Mouse (Mus musculus) midbrain, embryonic 16.5 days (tissue): Measurements from ENCODE around the gene Sdk1. TPM values are rescaled to one million over a fixed set of nuclear protein-coding genes. Genes with fewer than 3 reads are reported as not detected.
A peak's percentile ranks its signal among the peaks of the same experiment; 100 is the strongest.

Source experiments
- ATAC-seq: fragments of 200-750 bp; cut with Nextera tagmentation; 2 replicates; pipeline ENCODE4 v1.8.0; 2017; ENCODE audit warnings: moderate TSS enrichment
- H3K27ac ChIP-seq: fragments of 300-500 bp; sonication (generic); 2 replicates; pipeline ENCODE4 v1.5.1; 2014; ENCODE audit warnings: mild to moderate bottlenecking, low read length, mixed read lengths
- H3K27me3 ChIP-seq: fragments of 300-500 bp; sonication (generic); 2 replicates; pipeline ENCODE4 v1.6.1; 2014; ENCODE audit warnings: low read depth, low read length, mixed read lengths; ENCODE audit not compliant: control insufficient read depth, insufficient read depth
- H3K36me3 ChIP-seq: fragments of 300-500 bp; sonication (generic); 2 replicates; pipeline ENCODE4 v1.6.1; 2014; ENCODE audit warnings: mild to moderate bottlenecking, low read length, moderate library complexity, mixed read lengths; ENCODE audit not compliant: control insufficient read depth, insufficient read depth
- H3K4me1 ChIP-seq: fragments of 300-500 bp; sonication (generic); 2 replicates; pipeline ENCODE4 v1.6.1; 2014; ENCODE audit warnings: mild to moderate bottlenecking, low read length, mixed read lengths; ENCODE audit not compliant: control insufficient read depth, insufficient read depth
- H3K4me2 ChIP-seq: fragments of 300-500 bp; sonication (generic); 2 replicates; pipeline ENCODE4 v1.6.1; 2014; ENCODE audit warnings: mild to moderate bottlenecking, low read length, mixed read lengths
- H3K4me3 ChIP-seq: fragments of 300-500 bp; sonication (generic); 2 replicates; pipeline ENCODE4 v1.5.1; 2014; ENCODE audit warnings: low read depth, mild to moderate bottlenecking, low read length, moderate library complexity, mixed read lengths
- H3K9ac ChIP-seq: fragments of 300-500 bp; sonication (generic); 2 replicates; pipeline ENCODE4 v1.6.1; 2014; ENCODE audit warnings: low read depth, low read length, mixed read lengths
- H3K9me3 ChIP-seq: fragments of 300-500 bp; sonication (generic); replicated peaks from 2 replicates; pipeline ENCODE4 v1.6.1; 2014; ENCODE audit warnings: mild to moderate bottlenecking, low read length, mixed read lengths; ENCODE audit not compliant: control insufficient read depth, poor library complexity, severe bottlenecking
- WGBS: fragments of 180-500 bp; shearing (Covaris S2); extraction: QIAGEN DNeasy Blood & Tissue Kit; methylation state at CpG from one replicate; pipeline ENCODE4 v1.1.7; 2014; 5-methylcytosine and 5-hydroxymethylcytosine counted together
- polyA plus RNA-seq: library from polyadenylated mRNA; unstranded; fragments of >200 nt; fragmentation: Nextera tagmentation; extraction: Ambion mirVana; gene quantifications from 2 replicates; pipeline ENCODE4 v1.2.1, GENCODE M21; 2015

Sdk1 gene
- polyA plus RNA-seq, 1 experiment from 2014 or later = 2.5 TPM

GRCm38 (mm10) chr5:141241645-141242284 is 475 bp downstream of the Sdk1 start:
- Histone ChIP-seq H3K4me3 (peak overlapping the region; percentile 77), H3K27ac (peak overlapping the region; percentile 72), H3K9me3 (no peaks in the 10 kb centered on the region), H3K36me3 (no peaks in the 10 kb centered on the region), H3K4me1 (peaks cover 28% of the 10 kb centered on the region), H3K27me3 (peaks cover 7% of the 10 kb centered on the region; the same call in 1 of the 2 replicates), H3K9ac (peak overlapping the region; percentile 81), H3K4me2 (peak overlapping the region; percentile 81)
- under 1% methylated on average over 71 of the region's 82 CpGs for WGBS
- peak; percentile 59 for ATAC-seq

GRCm38 (mm10) chr5:141243253-141243965 is 2.1 kb downstream of the Sdk1 start:
- H3K9me3 ChIP-seq = no peaks in the 10 kb centered on the region
- H3K27ac ChIP-seq = no peak overlapping the region
- H3K4me1 ChIP-seq = peaks cover 28% of the 10 kb centered on the region
- H3K9ac ChIP-seq = peak overlapping the region; percentile 27
- 3% methylated on average over 33 of the region's 33 CpGs for WGBS
- peak overlapping the region; percentile 81 for H3K4me2 ChIP-seq
- H3K4me3 ChIP-seq = peak overlapping the region; percentile 77
- H3K36me3 ChIP-seq = no peaks in the 10 kb centered on the region
- peaks cover 7% of the 10 kb centered on the region; the same call in 1 of the 2 replicates for H3K27me3 ChIP-seq
- ATAC-seq = no peak

GRCm38 (mm10) chr5:141264253-141264652 is 23.0 kb downstream of the Sdk1 start:
- Histone ChIP-seq H3K27me3 (no peaks in the 10 kb centered on the region), H3K4me3 (no peak overlapping the region), H3K27ac (no peak overlapping the region), H3K36me3 (no peaks in the 10 kb centered on the region), H3K9me3 (no peaks in the 10 kb centered on the region), H3K4me1 (no peaks in the 10 kb centered on the region), H3K4me2 (no peak overlapping the region), H3K9ac (no peak overlapping the region)
- no peak for ATAC-seq
- 97% methylated on average over 1 of the region's 1 CpGs for WGBS

- H3K27me3 ChIP-seq = no peaks in the 10 kb centered on the region
- 92% methylated on average over 6 of the region's 6 CpGs for WGBS
- no peak overlapping the region for H3K4me2 ChIP-seq
- H3K36me3 ChIP-seq = no peaks in the 10 kb centered on the region
- ATAC-seq = no peak
- no peaks in the 10 kb centered on the region for H3K9me3 ChIP-seq
- H3K9ac ChIP-seq = no peak overlapping the region
- no peak overlapping the region for H3K27ac ChIP-seq
- H3K4me1 ChIP-seq = no peaks in the 10 kb centered on the region
- no peak overlapping the region for H3K4me3 ChIP-seq
These were observed 35.8 kb downstream of the Sdk1 start for GRCm38 (mm10) chr5:141277112-141277511.

GRCm38 (mm10) chr5:141281751-141282150 is 40.5 kb downstream of the Sdk1 start:
- no peak overlapping the region for H3K27ac ChIP-seq
- WGBS = 82% methylated on average over 2 of the region's 2 CpGs
- H3K9me3 ChIP-seq = no peaks in the 10 kb centered on the region
- no peak overlapping the region for H3K4me3 ChIP-seq
- no peaks in the 10 kb centered on the region for H3K36me3 ChIP-seq
- H3K4me2 ChIP-seq = no peak overlapping the region
- ATAC-seq = no peak
- no peaks in the 10 kb centered on the region for H3K27me3 ChIP-seq
- H3K4me1 ChIP-seq = no peaks in the 10 kb centered on the region
- H3K9ac ChIP-seq = no peak overlapping the region

GRCm38 (mm10) chr5:141289611-141290010 is 48.3 kb downstream of the Sdk1 start:
- H3K27ac ChIP-seq = no peak overlapping the region
- H3K9ac ChIP-seq = no peak overlapping the region
- no peak for ATAC-seq
- no peaks in the 10 kb centered on the region for H3K4me1 ChIP-seq
- no peak overlapping the region for H3K4me2 ChIP-seq
- no peak overlapping the region for H3K4me3 ChIP-seq
- H3K36me3 ChIP-seq = no peaks in the 10 kb centered on the region
- no peaks in the 10 kb centered on the region for H3K27me3 ChIP-seq
- H3K9me3 ChIP-seq = no peaks in the 10 kb centered on the region

- WGBS = 89% methylated on average over 7 of the region's 7 CpGs
- ATAC-seq = no peak
- no peak overlapping the region for H3K4me3 ChIP-seq
These were observed 54.0 kb downstream of the Sdk1 start for GRCm38 (mm10) chr5:141295240-141295639.

GRCm38 (mm10) chr5:141302287-141302694 is 61.0 kb downstream of the Sdk1 start:
- Histone ChIP-seq H3K4me2 (no peak overlapping the region), H3K9ac (no peak overlapping the region), H3K27ac (no peak overlapping the region), H3K4me3 (no peak overlapping the region), H3K36me3 (no peaks in the 10 kb centered on the region), H3K9me3 (no peaks in the 10 kb centered on the region), H3K4me1 (no peaks in the 10 kb centered on the region), H3K27me3 (no peaks in the 10 kb centered on the region)
- no peak for ATAC-seq
- WGBS = 73% methylated on average over 4 of the region's 4 CpGs

More at GRCm38 (mm10) chr5:141295240-141295639, 54.0 kb downstream of the Sdk1 start:
- no peaks in the 10 kb centered on the region for H3K9me3 ChIP-seq
- H3K4me2 ChIP-seq = no peak overlapping the region
- no peaks in the 10 kb centered on the region for H3K36me3 ChIP-seq
- no peak overlapping the region for H3K9ac ChIP-seq
- no peaks in the 10 kb centered on the region for H3K4me1 ChIP-seq
- H3K27ac ChIP-seq = no peak overlapping the region
- H3K27me3 ChIP-seq = no peaks in the 10 kb centered on the region

- H3K4me2 ChIP-seq = no peak overlapping the region
- H3K4me3 ChIP-seq = no peak overlapping the region
- no peaks in the 10 kb centered on the region for H3K9me3 ChIP-seq
- H3K9ac ChIP-seq = no peak overlapping the region
- H3K4me1 ChIP-seq = no peaks in the 10 kb centered on the region
- no peaks in the 10 kb centered on the region for H3K36me3 ChIP-seq
- H3K27me3 ChIP-seq = no peaks in the 10 kb centered on the region
- WGBS = 55% methylated on average over 2 of the region's 2 CpGs
- ATAC-seq = no peak
- no peak overlapping the region for H3K27ac ChIP-seq
These were observed 62.5 kb downstream of the Sdk1 start for GRCm38 (mm10) chr5:141303746-141304145.
